Mouse (Mus musculus) liver, embryonic 11.5 days (tissue): ENCODE results near the gene Runx1. TPM values are rescaled to one million over a fixed set of nuclear protein-coding genes. Genes with fewer than 3 reads are reported as not detected.

Source experiments
- ATAC-seq: fragments of 200-750 bp; cut with Nextera tagmentation; replicated peaks from 2 replicates; pipeline ENCODE4 v1.8.0; 2017; ENCODE audit warnings: moderate number of reproducible peaks, mild to moderate bottlenecking, moderate TSS enrichment, moderate library complexity; ENCODE audit not compliant: low FRiP score
- DNase-seq: peaks from one replicate; pipeline ENCODE4 v3.0.0-alpha.2; 2017; ENCODE audit warnings: low spot score
- H3K27ac ChIP-seq: fragments of 300-500 bp; sonication (generic); 2 replicates; pipeline ENCODE4 v1.5.1; 2014; ENCODE audit warnings: mild to moderate bottlenecking, low read depth, low read length, control low read depth
- H3K27me3 ChIP-seq: fragments of 300-500 bp; sonication (generic); replicated peaks from 2 replicates; pipeline ENCODE4 v1.6.1; 2014; ENCODE audit warnings: low read length, mixed read lengths; ENCODE audit not compliant: control insufficient read depth, insufficient read depth
- H3K36me3 ChIP-seq: fragments of 300-500 bp; sonication (generic); 2 replicates; pipeline ENCODE4 v1.6.1; 2014; ENCODE audit warnings: mild to moderate bottlenecking, low read length, moderate library complexity, mixed read lengths; ENCODE audit not compliant: control insufficient read depth, insufficient read depth
- H3K4me1 ChIP-seq: fragments of 300-500 bp; sonication (generic); replicated peaks from 2 replicates; pipeline ENCODE4 v1.6.1; 2014; ENCODE audit warnings: low read length, mixed read lengths; ENCODE audit not compliant: control insufficient read depth, insufficient read depth
- H3K4me2 ChIP-seq: fragments of 300-500 bp; sonication (generic); 2 replicates; pipeline ENCODE4 v1.6.1; 2014; ENCODE audit warnings: mild to moderate bottlenecking, control low read depth, moderate library complexity
- H3K4me3 ChIP-seq: fragments of 300-500 bp; sonication (generic); 2 replicates; pipeline ENCODE4 v1.5.1; 2014; ENCODE audit warnings: low read depth, low read length, control low read depth
- H3K9ac ChIP-seq: fragments of 300-500 bp; sonication (generic); 2 replicates; pipeline ENCODE4 v1.6.1; 2014; ENCODE audit warnings: low read depth, low read length, control low read depth
- H3K9me3 ChIP-seq: fragments of 300-500 bp; sonication (generic); 2 replicates; pipeline ENCODE4 v1.6.1; 2016; ENCODE audit warnings: low read length, inconsistent platforms, mixed read lengths; ENCODE audit not compliant: control insufficient read depth
- WGBS: fragments of 180-500 bp; shearing (Covaris S2); extraction: QIAGEN DNeasy Blood & Tissue Kit; methylation state at CpG from one replicate; pipeline ENCODE4 v1.1.7; 2014; 5-methylcytosine and 5-hydroxymethylcytosine counted together
- polyA plus RNA-seq: library from polyadenylated mRNA; unstranded; fragments of >200 nt; fragmentation: Nextera tagmentation; extraction: Ambion mirVana; gene quantifications from 2 replicates; pipeline ENCODE4 v1.2.1, GENCODE M21; 2014

Runx1 gene
- polyA plus RNA-seq, 1 experiment from 2014 or later: 23.4 TPM

DNA sequence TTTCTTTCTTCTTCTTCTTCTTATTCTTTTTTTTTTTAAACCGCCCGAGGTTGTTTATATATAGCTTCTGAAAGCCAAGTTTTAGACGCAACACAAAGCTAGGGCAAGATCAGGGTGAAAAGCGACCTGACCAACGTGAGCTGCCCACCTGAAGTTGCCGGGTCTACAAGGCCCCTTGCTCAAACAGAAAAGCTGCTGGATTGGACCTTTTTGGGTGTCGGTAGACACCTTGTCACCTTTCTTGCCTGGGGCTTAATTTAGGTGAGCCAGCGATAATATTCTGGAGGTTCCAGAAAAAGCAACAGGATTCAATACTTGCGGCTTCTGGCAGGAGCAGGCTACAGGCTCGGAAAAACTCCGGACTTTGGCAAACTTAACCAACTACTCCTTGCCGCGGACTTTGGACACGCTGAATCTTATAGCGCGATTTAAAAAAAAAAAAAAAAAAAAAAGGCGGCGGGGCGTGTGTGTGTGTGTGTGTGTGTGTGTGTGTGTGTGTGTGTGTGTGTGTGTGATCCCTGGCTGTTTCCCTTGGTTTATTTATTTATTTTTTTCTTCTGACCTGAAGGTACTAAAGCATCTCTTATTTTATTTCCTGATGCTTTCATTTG is 131.3 kb downstream of the Runx1 start:
- no peak overlapping the region for H3K27ac ChIP-seq
- DNase-seq (no peak), ATAC-seq (no peak)
- H3K4me3 ChIP-seq: peak overlapping the region; percentile 75
- H3K27me3 ChIP-seq: peaks cover 15% of the 10 kb centered on the region
- H3K9me3 ChIP-seq: no peaks in the 10 kb centered on the region
- H3K4me1 ChIP-seq: peaks cover 31% of the 10 kb centered on the region
- 3% methylated on average over 16 of the region's 19 CpGs for WGBS
- H3K9ac ChIP-seq: peak overlapping the region; percentile 75
- H3K4me2 ChIP-seq: peak overlapping the region; percentile 100
- no peaks in the 10 kb centered on the region for H3K36me3 ChIP-seq

GRCm38 (mm10) chr16:92690759-92691158 is 135.2 kb downstream of the Runx1 start:
- no peak overlapping the region for H3K27ac ChIP-seq
- H3K4me2 ChIP-seq: no peak overlapping the region
- peaks cover 6% of the 10 kb centered on the region for H3K27me3 ChIP-seq
- H3K9ac ChIP-seq: no peak overlapping the region
- 49% methylated on average over 7 of the region's 7 CpGs for WGBS
- no peak overlapping the region for H3K4me3 ChIP-seq
- ATAC-seq (no peak), DNase-seq (no peak)
- H3K9me3 ChIP-seq: no peaks in the 10 kb centered on the region
- H3K36me3 ChIP-seq: no peaks in the 10 kb centered on the region
- peaks cover 10% of the 10 kb centered on the region for H3K4me1 ChIP-seq

DNA sequence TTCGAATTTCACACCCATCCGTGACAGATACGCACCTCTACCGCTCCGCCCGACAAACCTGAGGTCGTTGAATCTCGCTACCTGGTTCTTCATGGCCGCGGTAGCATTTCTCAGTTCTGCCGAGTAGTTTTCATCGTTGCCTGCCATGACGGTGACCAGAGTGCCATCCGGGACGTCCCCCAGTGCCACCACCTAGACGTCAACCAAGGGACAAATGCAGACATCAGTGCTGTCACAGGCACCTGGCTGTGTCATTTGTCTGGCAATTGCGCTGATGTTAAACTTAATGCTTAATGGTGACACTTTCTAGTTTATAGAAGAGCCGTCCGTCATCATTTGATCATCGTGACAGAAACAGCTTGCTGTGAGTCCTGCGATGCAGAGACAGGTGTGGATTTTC is 137.0 kb downstream of the Runx1 start:
- H3K27ac ChIP-seq: no peak overlapping the region
- H3K4me2 ChIP-seq: no peak overlapping the region
- H3K36me3 ChIP-seq: no peaks in the 10 kb centered on the region; the same call in 1 of the 2 replicates
- H3K4me1 ChIP-seq: peaks cover 10% of the 10 kb centered on the region
- H3K9ac ChIP-seq: no peak overlapping the region
- H3K9me3 ChIP-seq: no peaks in the 10 kb centered on the region
- ATAC-seq (no peak), DNase-seq (no peak)
- H3K27me3 ChIP-seq: peaks cover 3% of the 10 kb centered on the region; the same call in 1 of the 2 replicates
- H3K4me3 ChIP-seq: no peak overlapping the region
- 92% methylated on average over 21 of the region's 21 CpGs for WGBS

DNA sequence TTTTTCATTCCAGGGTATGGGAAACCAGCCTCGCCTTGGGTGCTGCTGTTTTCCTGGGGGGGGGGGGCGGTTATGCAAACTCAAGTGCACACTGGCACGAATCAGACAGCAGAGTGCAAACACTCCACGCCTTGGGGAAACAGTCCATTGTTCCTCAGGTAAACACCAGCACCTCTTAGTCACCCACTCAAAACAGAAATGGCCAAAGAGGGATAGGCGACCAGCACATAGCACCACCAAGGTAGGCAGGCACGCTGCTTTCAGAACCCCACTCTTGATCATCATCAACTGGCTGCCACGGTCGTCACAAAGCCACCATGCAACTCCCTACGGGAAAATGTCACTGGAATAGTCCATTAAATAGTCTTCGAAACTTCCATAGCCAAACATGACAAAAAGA is 139.0 kb downstream of the Runx1 start:
- no peak overlapping the region for H3K4me2 ChIP-seq
- 85% methylated on average over 10 of the region's 10 CpGs for WGBS
- H3K4me3 ChIP-seq: no peak overlapping the region
- no peaks in the 10 kb centered on the region; the same call in 1 of the 2 replicates for H3K36me3 ChIP-seq
- H3K9me3 ChIP-seq: no peaks in the 10 kb centered on the region
- ATAC-seq (no peak), DNase-seq (no peak)
- H3K27me3 ChIP-seq: no peaks in the 10 kb centered on the region
- no peak overlapping the region for H3K27ac ChIP-seq
- H3K9ac ChIP-seq: no peak overlapping the region
- peaks cover 7% of the 10 kb centered on the region for H3K4me1 ChIP-seq

GRCm38 (mm10) chr16:92685766-92686315 is 140.1 kb downstream of the Runx1 start:
- Histone ChIP-seq H3K4me3 (no peak overlapping the region), H3K4me2 (no peak overlapping the region), H3K9me3 (no peaks in the 10 kb centered on the region), H3K4me1 (peaks cover 1% of the 10 kb centered on the region; the same call in 1 of the 2 replicates), H3K27me3 (no peaks in the 10 kb centered on the region), H3K9ac (no peak overlapping the region), H3K27ac (no peak overlapping the region), H3K36me3 (no peaks in the 10 kb centered on the region; the same call in 1 of the 2 replicates)
- no peak for DNase-seq
- no peak for ATAC-seq
- WGBS: 45% methylated on average over 6 of the region's 6 CpGs

GRCm38 (mm10) chr16:92684423-92685211 is 141.3 kb downstream of the Runx1 start:
- no peak overlapping the region for H3K27ac ChIP-seq
- H3K4me2 ChIP-seq: no peak overlapping the region
- no peaks in the 10 kb centered on the region; the same call in 1 of the 2 replicates for H3K36me3 ChIP-seq
- no peak for DNase-seq
- 77% methylated on average over 21 of the region's 21 CpGs for WGBS
- no peak overlapping the region for H3K9ac ChIP-seq
- no peaks in the 10 kb centered on the region for H3K27me3 ChIP-seq
- no peak for ATAC-seq
- H3K4me3 ChIP-seq: no peak overlapping the region
- H3K9me3 ChIP-seq: no peaks in the 10 kb centered on the region
- H3K4me1 ChIP-seq: no peaks in the 10 kb centered on the region

- Histone ChIP-seq H3K4me3 (no peak overlapping the region), H3K4me1 (no peaks in the 10 kb centered on the region), H3K27me3 (no peaks in the 10 kb centered on the region), H3K4me2 (no peak overlapping the region), H3K36me3 (no peaks in the 10 kb centered on the region), H3K27ac (no peak overlapping the region), H3K9ac (no peak overlapping the region), H3K9me3 (no peaks in the 10 kb centered on the region)
- DNase-seq (no peak), ATAC-seq (no peak)
- WGBS: 85% methylated on average over 5 of the region's 5 CpGs
These were observed 149.3 kb downstream of the Runx1 start for GRCm38 (mm10) chr16:92676630-92677029.

DNA sequence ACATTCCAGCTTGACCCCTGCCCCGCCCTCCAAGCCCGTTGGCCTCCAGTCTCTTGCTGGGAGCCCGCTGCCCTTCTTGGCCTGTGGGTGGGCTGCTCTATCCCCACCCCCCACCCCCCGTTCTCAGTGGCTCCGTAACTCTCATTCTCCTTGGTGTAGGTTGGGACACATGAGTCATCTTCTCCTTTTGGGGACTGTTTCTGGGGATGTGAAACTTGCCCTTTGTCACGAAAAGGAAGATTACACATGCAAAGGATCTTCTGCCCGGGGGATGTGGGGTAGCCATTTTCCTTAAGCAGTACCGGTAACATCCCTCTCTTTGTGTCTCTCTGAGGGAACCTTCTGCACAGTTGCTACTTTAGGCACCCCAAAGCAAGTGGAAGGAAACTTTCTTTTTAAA is 150.3 kb downstream of the Runx1 start:
- no peak overlapping the region for H3K4me3 ChIP-seq
- H3K36me3 ChIP-seq: no peaks in the 10 kb centered on the region
- no peak overlapping the region for H3K9ac ChIP-seq
- DNase-seq: no peak
- H3K4me2 ChIP-seq: no peak overlapping the region
- H3K9me3 ChIP-seq: no peaks in the 10 kb centered on the region
- no peaks in the 10 kb centered on the region for H3K4me1 ChIP-seq
- no peaks in the 10 kb centered on the region for H3K27me3 ChIP-seq
- ATAC-seq: no peak
- 67% methylated on average over 8 of the region's 8 CpGs for WGBS
- no peak overlapping the region for H3K27ac ChIP-seq
